Mouse (Mus musculus) thymus, adult 2 months (tissue): ENCODE measurements around the gene Ndp.

Experiments used
- CTCF ChIP-seq: fragments of 200-500 bp; IDR thresholded peaks from 2 replicates; pipeline ENCODE4 v1.5.1; 2012; ENCODE audit warnings: mild to moderate bottlenecking, control low read depth, low read length, moderate library complexity, borderline replicate concordance; ENCODE audit not compliant: control insufficient read depth, poor library complexity, insufficient read depth; ENCODE audit errors: extremely low read depth
- POLR2A ChIP-seq: fragments of 200-500 bp; IDR thresholded peaks from 2 replicates; pipeline ENCODE4 v1.6.1; 2012; ENCODE audit warnings: mild to moderate bottlenecking, low read length, control low read depth, moderate library complexity; ENCODE audit not compliant: control insufficient read depth, poor library complexity, insufficient read depth; ENCODE audit errors: extremely low read depth

DNA sequence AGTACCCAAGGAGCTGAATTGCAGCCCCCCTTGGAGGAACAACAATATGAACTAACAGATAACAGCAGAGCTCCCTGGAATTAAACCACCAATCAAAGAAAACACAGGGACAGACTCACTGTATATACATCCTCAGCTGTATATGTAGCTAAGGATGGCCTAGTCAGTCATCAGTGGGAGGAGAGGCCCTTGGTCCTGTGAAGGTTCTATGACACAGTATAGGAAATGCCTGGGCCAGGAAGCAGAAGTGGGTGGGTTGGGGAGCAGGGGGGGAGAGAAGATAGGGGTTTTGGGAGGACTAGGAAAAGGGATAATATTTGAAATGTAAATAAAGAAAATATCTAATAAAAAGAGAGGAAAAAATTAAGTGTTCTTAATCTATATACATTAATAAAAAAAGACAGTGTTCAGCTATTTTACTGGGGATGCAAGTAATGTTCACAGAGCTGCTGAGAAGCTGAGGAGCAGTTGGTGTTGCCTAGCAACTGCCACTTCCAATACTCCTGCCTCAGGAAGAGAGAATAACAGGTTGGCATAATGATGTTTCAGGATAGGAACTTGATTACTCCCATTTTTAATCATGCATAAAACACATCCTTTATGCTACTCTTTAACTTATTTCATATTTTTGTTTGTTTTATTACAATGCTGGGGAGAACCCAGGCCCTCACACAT lies 43.8 kb downstream of the Ndp start:
- TF ChIP-seq CTCF (no peak), POLR2A (no peak)
